Mouse (Mus musculus) kidney, adult 11 months (tissue): ENCODE data around the gene Ebf3.

ENCODE experiments used
- DNase-seq: peaks from one replicate; pipeline ENCODE4 v3.0.0; 2022

Gene Ebf3

GRCm38 (mm10) chr7:137197118-137198030 is 116.9 kb downstream of the Ebf3 start:
- no peak for DNase-seq

DNA sequence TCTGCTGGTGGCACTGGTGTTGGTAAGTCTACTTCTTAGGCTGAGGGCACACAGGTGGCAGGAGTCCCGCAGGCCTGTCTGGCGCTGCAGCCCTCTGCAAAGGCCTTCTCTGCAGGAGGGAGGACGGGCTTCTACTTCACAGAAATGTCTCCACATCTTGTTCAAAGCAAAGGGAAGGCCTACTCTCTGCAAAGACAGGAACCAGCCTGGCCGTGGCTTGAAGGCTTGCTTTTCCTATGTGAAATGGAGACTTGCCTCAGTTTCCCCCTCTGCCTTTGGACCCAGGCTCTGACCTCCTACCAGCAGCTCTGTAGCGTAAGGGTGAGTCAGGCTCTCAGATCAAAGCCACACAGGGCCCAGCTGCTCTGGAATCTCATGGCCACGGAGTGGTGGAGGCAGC is 117.7 kb downstream of the Ebf3 start:
- no peak for DNase-seq

DNA sequence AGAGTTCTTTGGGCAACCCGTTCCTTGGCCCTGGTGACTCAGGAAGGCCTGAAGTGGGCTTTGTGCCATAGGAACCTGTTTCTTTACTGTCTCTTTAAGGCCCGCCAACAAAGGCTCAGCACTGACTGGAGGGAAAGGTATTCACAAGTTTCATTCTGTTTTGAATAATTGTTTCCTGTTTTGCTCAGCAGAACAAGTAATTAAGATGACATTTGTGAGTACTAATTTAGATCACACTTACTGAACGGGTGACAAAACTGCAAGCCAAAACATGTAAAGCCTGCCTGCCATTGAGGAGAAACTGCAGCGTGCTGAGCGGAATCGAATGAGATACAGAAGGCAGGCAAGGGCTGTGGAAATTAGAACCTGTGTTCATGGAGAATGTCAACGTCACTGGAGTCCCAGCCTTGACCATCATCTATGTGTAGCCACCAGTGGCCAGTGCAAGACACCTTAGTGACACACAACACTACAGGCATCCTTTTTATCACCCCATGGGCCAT is 121.4 kb downstream of the Ebf3 start:
- no peak for DNase-seq

DNA sequence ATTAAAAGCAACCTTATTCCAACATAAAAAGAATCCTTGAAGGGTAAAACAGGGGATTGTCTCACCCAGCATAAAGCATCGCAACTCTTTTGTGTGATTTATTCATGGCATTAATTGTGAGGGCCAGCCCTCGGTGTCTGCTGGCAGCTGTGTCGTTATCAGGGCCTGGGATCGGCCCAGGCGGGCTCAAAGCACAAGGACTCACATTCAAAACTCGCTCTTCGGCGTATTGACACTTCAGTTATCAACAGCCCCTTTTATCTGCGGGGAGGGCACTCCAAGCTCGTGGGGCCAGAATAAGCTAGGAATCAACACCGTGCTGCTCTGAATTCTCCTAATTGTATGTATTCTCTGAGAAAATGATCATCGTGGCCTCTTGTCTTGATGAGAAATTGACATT is 122.4 kb downstream of the Ebf3 start:
- DNase-seq: no peak

DNA sequence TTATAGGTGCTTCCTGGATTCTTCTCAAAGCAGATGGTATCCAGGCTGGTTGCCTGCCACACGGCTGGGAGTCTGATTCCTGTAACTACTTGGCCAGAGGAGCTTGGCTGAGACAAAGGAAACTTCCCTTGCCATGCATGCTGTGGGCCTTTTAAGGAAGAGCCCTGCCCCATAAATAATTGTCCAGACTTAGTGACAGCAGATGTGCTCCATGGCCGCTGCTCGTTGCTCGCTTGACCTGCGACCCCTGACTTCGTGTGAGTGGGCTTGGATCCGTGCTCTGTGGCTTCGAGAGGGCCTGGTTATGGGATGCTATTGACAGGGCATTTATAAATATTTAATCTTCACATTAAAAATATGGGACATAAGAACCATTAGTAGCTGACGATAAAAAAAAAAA is 142.0 kb downstream of the Ebf3 start:
- DNase-seq: no peak

DNA sequence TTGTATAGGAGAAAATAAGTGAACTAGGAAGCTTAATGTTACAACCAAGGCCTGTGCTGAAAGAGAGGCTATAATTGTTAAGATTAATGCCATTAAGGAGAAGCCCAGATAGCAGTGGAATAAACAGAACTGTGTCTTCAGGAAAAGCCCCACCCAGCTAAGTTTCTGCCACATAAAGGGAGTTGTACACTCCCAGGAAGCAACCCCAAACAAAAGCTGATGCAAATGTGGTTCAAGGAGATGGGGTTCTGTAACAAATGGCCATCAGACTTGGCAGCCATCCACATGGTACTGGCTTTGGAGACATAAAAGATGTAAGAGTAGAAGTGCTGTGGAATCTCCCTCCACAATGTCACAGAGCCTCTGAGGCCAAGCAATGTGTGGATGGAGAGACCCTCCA is 155.2 kb downstream of the Ebf3 start:
- no peak for DNase-seq

DNA sequence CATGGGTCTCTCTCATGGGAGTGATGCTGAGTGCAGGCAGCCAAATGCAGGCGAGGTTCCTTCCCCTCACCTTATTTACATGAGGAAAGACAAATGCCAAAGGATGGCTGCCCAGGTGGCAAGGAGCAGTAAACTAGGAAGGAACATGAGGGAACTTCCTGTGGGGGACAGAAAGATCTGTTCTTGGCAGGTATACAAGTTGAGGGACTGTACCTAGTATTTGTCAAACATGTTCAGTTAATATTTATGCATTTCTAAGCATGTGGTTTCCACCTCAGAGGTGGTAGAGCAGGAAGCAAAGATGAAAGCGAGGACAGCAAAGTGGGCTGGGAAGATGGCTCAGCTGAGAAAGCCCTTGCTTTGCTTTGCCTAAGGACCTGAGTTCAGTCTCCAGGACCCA is 159.6 kb downstream of the Ebf3 start:
- no peak for DNase-seq

DNA sequence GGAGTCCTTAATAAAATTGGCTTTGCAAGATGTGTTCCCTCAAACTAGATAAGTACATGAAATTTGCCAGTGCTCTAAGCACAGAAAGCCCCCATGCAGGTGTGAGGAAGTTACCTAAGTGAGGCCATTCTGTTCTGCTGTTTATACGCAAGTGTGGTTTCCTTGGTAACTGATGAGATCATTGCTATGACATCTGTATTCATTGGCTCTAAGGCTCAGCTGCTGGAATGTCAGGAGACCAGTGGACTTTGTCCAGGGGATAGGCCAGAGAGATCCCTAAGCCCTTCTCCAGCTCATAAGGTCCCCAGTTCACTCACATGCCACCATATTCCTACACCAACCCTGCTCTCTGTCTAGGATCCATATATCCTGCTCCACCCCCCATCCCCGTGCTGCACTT is 162.4 kb downstream of the Ebf3 start:
- no peak for DNase-seq

GRCm38 (mm10) chr7:137147101-137147500 is 167.1 kb downstream of the Ebf3 start:
- no peak for DNase-seq
